Mouse (Mus musculus) C2C12 (cell line): Measurements from ENCODE around the gene Smpd3. TPM values are rescaled to one million over a fixed set of nuclear protein-coding genes. Genes with fewer than 3 reads are reported as not detected.

ENCODE experiments used
- H3K27me3 ChIP-seq: one replicate; pipeline ENCODE4 v1.6.1; 2011; ENCODE audit not compliant: control insufficient read depth, insufficient read depth, insufficient read length
- H3K36me3 ChIP-seq: one replicate; pipeline ENCODE4 v1.6.1; 2011; ENCODE audit not compliant: control insufficient read depth, insufficient read depth
- H3K4me3 ChIP-seq: one replicate; pipeline ENCODE4 v1.5.1; 2011; ENCODE audit warnings: mild to moderate bottlenecking, control low read depth; ENCODE audit not compliant: poor library complexity, insufficient read depth, severe bottlenecking
- H3K79me2 ChIP-seq: one replicate; pipeline ENCODE4 v1.6.1; 2011; ENCODE audit not compliant: control insufficient read depth, insufficient read depth
- H3K79me3 ChIP-seq: one replicate; pipeline ENCODE4 v1.6.1; 2011; ENCODE audit warnings: low read depth, control low read depth
- H3ac ChIP-seq: one replicate; pipeline ENCODE3; 2011; ENCODE audit warnings: low read depth; ENCODE audit not compliant: control insufficient read depth, insufficient read length
- CEBPB ChIP-seq: IDR thresholded peaks from one replicate; pipeline ENCODE4 v1.6.1; 2011; ENCODE audit warnings: low read depth, mild to moderate bottlenecking, control low read depth, moderate library complexity
- CTCF ChIP-seq: IDR thresholded peaks from one replicate; pipeline ENCODE4 v1.5.1; 2011; ENCODE audit not compliant: control insufficient read depth, insufficient read depth, insufficient read length
- FOSL1 ChIP-seq: IDR thresholded peaks from one replicate; pipeline ENCODE4 v1.8.0; 2011; ENCODE audit warnings: mild to moderate bottlenecking, low read length; ENCODE audit not compliant: poor library complexity, insufficient read depth, severe bottlenecking
- MAX ChIP-seq: IDR thresholded peaks from one replicate; pipeline ENCODE4 v1.6.1; 2011; ENCODE audit warnings: mild to moderate bottlenecking, control low read depth
- MYOD1 ChIP-seq: IDR thresholded peaks from one replicate; pipeline ENCODE4 v1.6.1; 2011; ENCODE audit warnings: low read depth; ENCODE audit not compliant: control insufficient read depth, insufficient read length
- MYOG ChIP-seq: IDR thresholded peaks from one replicate; pipeline ENCODE4 v1.6.1; 2011; ENCODE audit not compliant: control insufficient read depth, insufficient read length; ENCODE audit errors: extremely low read depth
- USF1 ChIP-seq: IDR thresholded peaks from one replicate; pipeline ENCODE4 v1.6.1; 2011; ENCODE audit warnings: low read depth, mild to moderate bottlenecking, control low read depth, moderate library complexity
- polyA plus RNA-seq: library from polyadenylated mRNA; unstranded; fragments of >200 nt; fragmentation: generic; extraction: Trizol; gene quantifications from one replicate; pipeline ENCODE4 v1.2.1, GENCODE M21; 2012; ENCODE audit warnings: missing spikeins

The Smpd3 gene
- polyA plus RNA-seq, 1 experiment: 0.05 TPM

- no peaks in the 10 kb centered on the region for H3K79me2 ChIP-seq
- TF ChIP-seq FOSL1: no peak
These were observed 56.9 kb downstream of the Smpd3 start for GRCm38 (mm10) chr8:106280844-106281243.

GRCm38 (mm10) chr8:106280154-106280553 is 57.6 kb downstream of the Smpd3 start:
- Histone ChIP-seq H3K36me3 (no peaks in the 10 kb centered on the region), H3ac (no peak overlapping the region), H3K79me2 (no peaks in the 10 kb centered on the region), H3K27me3 (peaks cover 54% of the 10 kb centered on the region), H3K79me3 (no peaks in the 10 kb centered on the region), H3K4me3 (no peak overlapping the region)
- TF ChIP-seq CEBPB (peak; percentile 25), MYOG (no peak)

More at GRCm38 (mm10) chr8:106280844-106281243, 56.9 kb downstream of the Smpd3 start:
- Histone ChIP-seq H3K79me3 (no peaks in the 10 kb centered on the region), H3K27me3 (peaks cover 59% of the 10 kb centered on the region), H3K4me3 (no peak overlapping the region), H3ac (no peak overlapping the region), H3K36me3 (no peaks in the 10 kb centered on the region)

- TF ChIP-seq USF1: no peak
- TF ChIP-seq FOSL1: no peak
- H3K27me3 ChIP-seq: peaks cover 48% of the 10 kb centered on the region
These were observed 59.3 kb downstream of the Smpd3 start for GRCm38 (mm10) chr8:106278367-106279042.

GRCm38 (mm10) chr8:106276709-106277317 is 61.0 kb downstream of the Smpd3 start:
- H3K79me3 ChIP-seq: no peaks in the 10 kb centered on the region

More at GRCm38 (mm10) chr8:106278367-106279042, 59.3 kb downstream of the Smpd3 start:
- no peaks in the 10 kb centered on the region for H3K79me3 ChIP-seq
- H3ac ChIP-seq: no peak overlapping the region
- H3K36me3 ChIP-seq: no peaks in the 10 kb centered on the region
- no peaks in the 10 kb centered on the region for H3K79me2 ChIP-seq
- H3K4me3 ChIP-seq: no peak overlapping the region

GRCm38 (mm10) chr8:106273468-106273867 is 64.3 kb downstream of the Smpd3 start:
- no peak overlapping the region for H3ac ChIP-seq
- H3K79me3 ChIP-seq: no peaks in the 10 kb centered on the region
- no peaks in the 10 kb centered on the region for H3K36me3 ChIP-seq
- no peak overlapping the region for H3K4me3 ChIP-seq
- H3K27me3 ChIP-seq: peaks cover 11% of the 10 kb centered on the region
- no peaks in the 10 kb centered on the region for H3K79me2 ChIP-seq
- no peak for TF ChIP-seq CEBPB
- no peak for TF ChIP-seq CTCF
- no peak for TF ChIP-seq MYOG

More at GRCm38 (mm10) chr8:106276709-106277317, 61.0 kb downstream of the Smpd3 start:
- H3K36me3 ChIP-seq: no peaks in the 10 kb centered on the region
- H3K79me2 ChIP-seq: no peaks in the 10 kb centered on the region
- TF ChIP-seq USF1 (no peak), FOSL1 (no peak)
- H3K27me3 ChIP-seq: peaks cover 36% of the 10 kb centered on the region
- H3ac ChIP-seq: no peak overlapping the region
- no peak overlapping the region for H3K4me3 ChIP-seq

- H3ac ChIP-seq: no peak overlapping the region
- no peak overlapping the region for H3K4me3 ChIP-seq
- peaks cover 15% of the 10 kb centered on the region for H3K27me3 ChIP-seq
- no peaks in the 10 kb centered on the region for H3K79me3 ChIP-seq
- H3K36me3 ChIP-seq: no peaks in the 10 kb centered on the region
- TF ChIP-seq CEBPB: no peak
- TF ChIP-seq MYOG: no peak
- no peak for TF ChIP-seq USF1
- no peak for TF ChIP-seq MYOD1
- TF ChIP-seq CTCF: no peak
- no peak for TF ChIP-seq FOSL1
- no peak for TF ChIP-seq MAX
- no peaks in the 10 kb centered on the region for H3K79me2 ChIP-seq
These were observed 66.4 kb downstream of the Smpd3 start for GRCm38 (mm10) chr8:106271378-106271777.
